Mouse (Mus musculus) CD4-positive, CD25-positive, alpha-beta regulatory T cell (primary cell): ENCODE results near the gene Olfr959. TPM values are rescaled to one million over a fixed set of nuclear protein-coding genes. Genes with fewer than 3 reads are reported as not detected.

ENCODE experiments used
- polyA plus RNA-seq: library from polyadenylated mRNA; unstranded; fragments of 100-300 nt; shearing (Covaris generic); gene quantifications from one replicate; pipeline ENCODE4 v1.2.1, GENCODE M21; 2017

The Olfr959 gene
- polyA plus RNA-seq = not detected

DNA sequence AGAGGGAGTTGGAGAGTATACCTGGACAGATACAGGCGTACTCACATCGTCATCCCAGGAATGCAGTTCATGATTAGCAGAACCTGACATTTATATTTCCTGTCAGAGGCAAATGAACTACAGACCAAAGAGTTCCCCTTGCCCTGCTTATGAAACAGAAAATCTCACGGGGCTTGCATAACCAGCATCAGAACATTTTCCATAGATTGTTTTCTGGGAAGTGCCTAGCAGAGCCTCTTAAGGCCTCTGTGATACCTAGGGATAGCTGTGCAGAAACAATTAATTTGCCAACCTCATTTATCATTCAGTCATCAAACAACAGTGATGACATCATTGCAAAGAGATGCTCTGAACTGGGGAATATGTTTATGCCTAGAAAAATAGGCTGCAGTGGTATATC, at the start of gene Olfr959:
Olfr959 (minus strand) TSS at position 101 of the 400 bp plus-strand sequence.

DNA sequence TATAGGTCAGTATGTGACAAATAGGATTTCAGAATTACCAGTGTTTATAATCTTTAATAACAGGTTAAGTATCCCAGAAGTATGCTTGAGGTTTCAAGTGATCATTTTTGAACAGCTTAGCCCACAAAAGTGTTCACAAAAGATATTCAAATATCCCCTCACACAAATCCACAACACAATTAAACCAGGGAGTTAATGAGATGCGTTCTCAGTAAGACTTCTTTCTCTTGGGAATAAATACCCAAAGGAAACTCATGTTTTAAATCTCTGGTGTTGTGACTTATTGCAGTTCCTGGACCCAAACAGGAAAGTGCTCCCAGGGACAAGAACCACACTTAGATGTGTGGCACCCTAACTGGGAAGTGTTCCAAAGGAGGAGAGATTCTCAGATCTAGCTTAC, 45.7 kb upstream of the Olfr959 start, which contains the start of gene Olfr960:
Olfr960 (plus strand) TSS at position 301 of the 400 bp plus-strand sequence.

DNA sequence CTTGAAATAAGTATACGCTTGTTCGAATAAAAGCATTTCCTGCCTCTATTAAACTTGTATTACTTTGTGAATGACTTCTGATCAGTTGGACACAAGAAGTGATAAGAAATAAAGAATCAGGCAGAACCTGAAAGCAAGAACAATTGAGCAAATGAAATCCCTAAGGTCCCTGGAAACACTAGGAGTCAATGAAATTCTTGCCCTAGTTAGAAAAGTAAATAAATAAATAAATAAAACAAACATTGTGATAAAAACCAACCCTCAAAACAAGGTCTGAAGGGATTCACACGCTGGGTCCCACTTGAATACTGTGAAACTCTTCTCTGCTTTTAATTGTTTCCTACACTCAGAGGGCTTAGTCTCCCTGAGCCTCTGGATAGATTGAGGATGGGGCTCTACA, 35.0 kb upstream of the Olfr959 start, which contains the start of gene Olfr148:
Olfr148 (plus strand) TSS at position 301 of the 400 bp plus-strand sequence.

DNA sequence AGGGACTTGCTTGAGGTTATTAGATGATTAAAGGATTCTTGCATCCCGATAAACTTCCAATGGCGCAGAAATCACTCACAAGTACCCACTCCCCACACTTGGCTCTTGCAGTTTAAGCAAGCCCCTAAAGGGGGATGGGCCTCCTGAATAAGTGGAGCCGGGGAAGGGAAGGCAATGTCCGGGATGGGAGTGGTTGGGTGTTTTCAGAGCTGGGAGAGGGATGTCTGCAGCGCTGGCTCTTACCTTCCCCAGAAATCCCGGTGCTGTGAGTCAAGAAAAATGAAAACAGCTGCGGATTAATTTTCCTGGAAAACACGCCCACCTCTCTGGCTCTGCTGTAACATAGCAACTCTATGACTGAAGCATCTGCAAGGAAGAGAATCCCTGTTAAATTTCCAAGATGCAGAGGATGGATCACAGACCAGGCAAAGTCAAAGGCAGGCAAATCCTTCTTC, 28.7 kb upstream of the Olfr959 start, which contains the start of gene AW551984:
AW551984 (minus strand) TSS at position 405 of the 455 bp plus-strand sequence.

DNA sequence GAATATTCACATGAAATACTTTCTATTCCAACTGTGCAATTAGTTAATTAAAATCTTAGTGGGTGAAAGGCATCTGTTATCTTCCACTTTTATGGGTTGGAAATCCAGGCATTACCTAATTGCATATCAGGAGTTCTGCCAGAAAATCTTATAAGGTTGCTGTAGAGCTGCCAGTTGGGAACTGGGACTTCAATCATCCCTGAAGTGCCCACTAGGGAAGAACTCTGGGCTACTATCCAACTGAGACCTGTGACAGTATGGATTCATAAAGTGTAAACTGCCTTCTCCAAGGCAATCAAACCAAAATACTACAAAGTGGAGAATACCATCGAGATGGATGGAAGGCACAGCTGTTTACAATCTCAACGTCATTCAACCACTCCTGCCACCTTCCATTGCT, 21.4 kb downstream of the Olfr959 start, which contains the start of gene Olfr958:
Olfr958 (minus strand) TSS at position 109 of the 400 bp plus-strand sequence.

Other genes with a start within 250 kb of the Olfr959 start
- gene Olfr948, start 249.5 kb downstream of the Olfr959 start, polyA plus RNA-seq = not detected
- gene Olfr951, start 188.2 kb downstream of the Olfr959 start, polyA plus RNA-seq = not detected
- not detected for gene Olfr952, start 148.4 kb downstream of the Olfr959 start, polyA plus RNA-seq
- not detected for gene Olfr954, start 118.9 kb downstream of the Olfr959 start, polyA plus RNA-seq
- gene Olfr955, start 103.6 kb downstream of the Olfr959 start, polyA plus RNA-seq = not detected
- not detected for gene Olfr44, start 81.6 kb downstream of the Olfr959 start, polyA plus RNA-seq
- not detected for gene Olfr957, start 59.8 kb downstream of the Olfr959 start, polyA plus RNA-seq
- gene Olfr958, start 21.5 kb downstream of the Olfr959 start, polyA plus RNA-seq = not detected
- gene AW551984, start 28.8 kb upstream of the Olfr959 start, polyA plus RNA-seq = 0.11 TPM
- gene Olfr148, start 35.1 kb upstream of the Olfr959 start, polyA plus RNA-seq = 0.08 TPM
- gene Olfr960, start 45.8 kb upstream of the Olfr959 start, polyA plus RNA-seq = not detected
- gene Olfr961, start 69.5 kb upstream of the Olfr959 start, polyA plus RNA-seq = not detected
- not detected for gene Olfr963, start 91.6 kb upstream of the Olfr959 start, polyA plus RNA-seq
- not detected for gene Olfr149, start 131.5 kb upstream of the Olfr959 start, polyA plus RNA-seq
- not detected for gene Olfr965, start 135.8 kb upstream of the Olfr959 start, polyA plus RNA-seq
- not detected for gene Olfr150, start 155.4 kb upstream of the Olfr959 start, polyA plus RNA-seq
- gene Olfr967, start 170.7 kb upstream of the Olfr959 start, polyA plus RNA-seq = not detected
- 0.06 TPM for gene Olfr968, start 207.7 kb upstream of the Olfr959 start, polyA plus RNA-seq
- gene Olfr969, start 215.4 kb upstream of the Olfr959 start, polyA plus RNA-seq = not detected
- not detected for gene Olfr970, start 233.3 kb upstream of the Olfr959 start, polyA plus RNA-seq